Mouse (Mus musculus) thymus, adult 2 months (tissue): ENCODE measurements around the gene St8sia1. TPM values are rescaled to one million over a fixed set of nuclear protein-coding genes. Genes with fewer than 3 reads are reported as not detected.

ENCODE experiments used
- DNase-seq: peaks from one replicate; pipeline ENCODE4 v3.0.0; 2021
- H3K27ac ChIP-seq: fragments of 200-500 bp; 2 replicates; pipeline ENCODE4 v1.5.1; 2012; ENCODE audit warnings: low read length, control low read depth; ENCODE audit not compliant: control insufficient read depth, insufficient read depth
- H3K27me3 ChIP-seq: fragments of 200-500 bp; 2 replicates; pipeline ENCODE4 v1.6.1; 2012; ENCODE audit warnings: mild to moderate bottlenecking, low read length, moderate library complexity, mixed read lengths; ENCODE audit not compliant: control insufficient read depth, insufficient read depth
- H3K36me3 ChIP-seq: fragments of 200-500 bp; 2 replicates; pipeline ENCODE4 v1.6.1; 2012; ENCODE audit warnings: mild to moderate bottlenecking, low read length, moderate library complexity; ENCODE audit not compliant: control insufficient read depth, insufficient read depth
- H3K4me1 ChIP-seq: fragments of 200-500 bp; replicated peaks from 2 replicates; pipeline ENCODE4 v1.6.1; 2012; ENCODE audit warnings: low read length; ENCODE audit not compliant: control insufficient read depth, insufficient read depth
- H3K4me3 ChIP-seq: fragments of 200-500 bp; 2 replicates; pipeline ENCODE4 v1.5.1; 2012; ENCODE audit warnings: mild to moderate bottlenecking, low read length, control low read depth, moderate library complexity; ENCODE audit not compliant: control insufficient read depth, insufficient read depth
- CTCF ChIP-seq: fragments of 200-500 bp; IDR thresholded peaks from 2 replicates; pipeline ENCODE4 v1.5.1; 2012; ENCODE audit warnings: mild to moderate bottlenecking, control low read depth, low read length, moderate library complexity, borderline replicate concordance; ENCODE audit not compliant: control insufficient read depth, poor library complexity, insufficient read depth; ENCODE audit errors: extremely low read depth
- POLR2A ChIP-seq: fragments of 200-500 bp; IDR thresholded peaks from 2 replicates; pipeline ENCODE4 v1.6.1; 2012; ENCODE audit warnings: mild to moderate bottlenecking, low read length, control low read depth, moderate library complexity; ENCODE audit not compliant: control insufficient read depth, poor library complexity, insufficient read depth; ENCODE audit errors: extremely low read depth
- WGBS: fragments of 180-500 bp; shearing (Covaris S2); methylation state at CpG from one replicate; pipeline ENCODE4 v1.1.7; 2018; 5-methylcytosine and 5-hydroxymethylcytosine counted together
- polyA plus RNA-seq: library from polyadenylated mRNA; depleted of rRNA; stranded (reverse); fragments of >200 nt; gene quantifications from 2 replicates; pipeline ENCODE4 v1.2.3, GENCODE M21; 2012

Gene St8sia1
- polyA plus RNA-seq, 1 experiment = 22.6 TPM

- Histone ChIP-seq H3K4me3 (no peak overlapping the region), H3K27ac (no peak overlapping the region)
These were observed 97.2 kb downstream of the St8sia1 start for GRCm38 (mm10) chr6:142867023-142867422.

GRCm38 (mm10) chr6:142865199-142865598 is 99.1 kb downstream of the St8sia1 start:
- Histone ChIP-seq H3K27me3 (no peaks in the 10 kb centered on the region), H3K4me3 (no peak overlapping the region), H3K27ac (no peak overlapping the region), H3K4me1 (peaks cover 23% of the 10 kb centered on the region), H3K36me3 (0 out of 2 replicates have a peak, but pooled peaks cover 5% of the 10 kb centered on the region)
- DNase-seq = no peak
- TF ChIP-seq POLR2A (no peak), CTCF (no peak)
- 42% methylated on average over 6 of the region's 6 CpGs for WGBS

More at GRCm38 (mm10) chr6:142867023-142867422, 97.2 kb downstream of the St8sia1 start:
- Histone ChIP-seq H3K4me1 (peaks cover 25% of the 10 kb centered on the region), H3K27me3 (no peaks in the 10 kb centered on the region), H3K36me3 (0 out of 2 replicates have a peak, but pooled peaks cover 5% of the 10 kb centered on the region)
- 98% methylated on average over 2 of the region's 2 CpGs for WGBS
- no peak for DNase-seq
- TF ChIP-seq POLR2A (no peak), CTCF (no peak)

GRCm38 (mm10) chr6:142863881-142864280 is 100.4 kb downstream of the St8sia1 start:
- no peak overlapping the region for H3K27ac ChIP-seq
- H3K4me1 ChIP-seq = peaks cover 18% of the 10 kb centered on the region
- H3K27me3 ChIP-seq = no peaks in the 10 kb centered on the region
- TF ChIP-seq CTCF (no peak), POLR2A (no peak)
- DNase-seq = no peak
- no peak overlapping the region for H3K4me3 ChIP-seq
- WGBS = 95% methylated on average over 4 of the region's 4 CpGs
- H3K36me3 ChIP-seq = 0 out of 2 replicates have a peak, but pooled peaks cover 5% of the 10 kb centered on the region

GRCm38 (mm10) chr6:142862265-142862664 is 102.0 kb downstream of the St8sia1 start:
- DNase-seq = no peak
- WGBS = 69% methylated on average over 3 of the region's 3 CpGs
- no peak overlapping the region for H3K27ac ChIP-seq
- 0 out of 2 replicates have a peak, but pooled peaks cover 5% of the 10 kb centered on the region for H3K36me3 ChIP-seq
- no peak overlapping the region for H3K4me3 ChIP-seq
- TF ChIP-seq CTCF (no peak), POLR2A (no peak)
- H3K27me3 ChIP-seq = no peaks in the 10 kb centered on the region
- H3K4me1 ChIP-seq = peaks cover 14% of the 10 kb centered on the region

GRCm38 (mm10) chr6:142860396-142860795 is 103.9 kb downstream of the St8sia1 start:
- 97% methylated on average over 1 of the region's 1 CpGs for WGBS
- Histone ChIP-seq H3K27ac (no peak overlapping the region), H3K27me3 (no peaks in the 10 kb centered on the region), H3K4me1 (peaks cover 8% of the 10 kb centered on the region), H3K4me3 (no peak overlapping the region), H3K36me3 (no peaks in the 10 kb centered on the region)
- TF ChIP-seq POLR2A (no peak), CTCF (no peak)
- no peak for DNase-seq

- no peak for TF ChIP-seq CTCF
- TF ChIP-seq POLR2A = no peak
- no peak for DNase-seq
- no peaks in the 10 kb centered on the region for H3K36me3 ChIP-seq
- no peak overlapping the region for H3K27ac ChIP-seq
- peaks cover 8% of the 10 kb centered on the region for H3K4me1 ChIP-seq
- no peak overlapping the region for H3K4me3 ChIP-seq
- H3K27me3 ChIP-seq = no peaks in the 10 kb centered on the region
- 94% methylated on average over 4 of the region's 4 CpGs for WGBS
These were observed 104.3 kb downstream of the St8sia1 start for GRCm38 (mm10) chr6:142859946-142860345.

- TF ChIP-seq CTCF = no peak
- WGBS = 97% methylated on average over 2 of the region's 2 CpGs
- H3K36me3 ChIP-seq = no peaks in the 10 kb centered on the region
- H3K27ac ChIP-seq = no peak overlapping the region
- peak; percentile 53 for DNase-seq
- no peaks in the 10 kb centered on the region for H3K27me3 ChIP-seq
- peaks cover 8% of the 10 kb centered on the region for H3K4me1 ChIP-seq
- H3K4me3 ChIP-seq = no peak overlapping the region
These were observed 105.3 kb downstream of the St8sia1 start for GRCm38 (mm10) chr6:142858937-142859336.
